Mouse (Mus musculus) midbrain, embryonic 15.5 days (tissue): ENCODE data around the gene Cebpe. TPM values are rescaled to one million over a fixed set of nuclear protein-coding genes. Genes with fewer than 3 reads are reported as not detected.
A peak's percentile ranks its signal among the peaks of the same experiment; 100 is the strongest.

Experiments
- ATAC-seq: fragments of 200-750 bp; cut with Nextera tagmentation; replicated peaks from 2 replicates; pipeline ENCODE4 v1.8.0; 2017; ENCODE audit warnings: moderate TSS enrichment
- H3K27ac ChIP-seq: fragments of 300-500 bp; sonication (generic); 2 replicates; pipeline ENCODE4 v1.5.1; 2015; ENCODE audit warnings: mild to moderate bottlenecking, inconsistent platforms
- H3K27me3 ChIP-seq: fragments of 300-500 bp; sonication (generic); replicated peaks from 2 replicates; pipeline ENCODE4 v1.6.1; 2015; ENCODE audit warnings: inconsistent platforms
- H3K36me3 ChIP-seq: fragments of 300-500 bp; sonication (generic); replicated peaks from 2 replicates; pipeline ENCODE4 v1.6.1; 2015; ENCODE audit warnings: inconsistent platforms
- H3K4me1 ChIP-seq: fragments of 300-500 bp; sonication (generic); 2 replicates; pipeline ENCODE4 v1.6.1; 2015; ENCODE audit warnings: inconsistent platforms
- H3K4me2 ChIP-seq: fragments of 300-500 bp; sonication (generic); 2 replicates; pipeline ENCODE4 v1.6.1; 2015; ENCODE audit warnings: inconsistent platforms, mild to moderate bottlenecking, moderate library complexity
- H3K4me3 ChIP-seq: fragments of 300-500 bp; sonication (generic); 2 replicates; pipeline ENCODE4 v1.5.1; 2015; ENCODE audit warnings: mild to moderate bottlenecking, inconsistent platforms
- H3K9ac ChIP-seq: fragments of 300-500 bp; sonication (generic); 2 replicates; pipeline ENCODE4 v1.6.1; 2015; ENCODE audit warnings: mild to moderate bottlenecking, inconsistent platforms
- H3K9me3 ChIP-seq: fragments of 300-500 bp; sonication (generic); 2 replicates; pipeline ENCODE4 v1.6.1; 2016; ENCODE audit warnings: inconsistent platforms
- WGBS: fragments of 180-500 bp; shearing (Covaris S2); methylation state at CpG from one replicate; pipeline ENCODE4 v1.1.7; 2015; ENCODE audit warnings: mixed read lengths; 5-methylcytosine and 5-hydroxymethylcytosine counted together
- polyA plus RNA-seq: library from polyadenylated mRNA; unstranded; fragments of >200 nt; fragmentation: Nextera tagmentation; extraction: Ambion mirVana; gene quantifications from 2 replicates; pipeline ENCODE4 v1.2.1, GENCODE M21; 2015

Gene Cebpe
- polyA plus RNA-seq, 1 experiment from 2014 or later, result 0.13 TPM

DNA sequence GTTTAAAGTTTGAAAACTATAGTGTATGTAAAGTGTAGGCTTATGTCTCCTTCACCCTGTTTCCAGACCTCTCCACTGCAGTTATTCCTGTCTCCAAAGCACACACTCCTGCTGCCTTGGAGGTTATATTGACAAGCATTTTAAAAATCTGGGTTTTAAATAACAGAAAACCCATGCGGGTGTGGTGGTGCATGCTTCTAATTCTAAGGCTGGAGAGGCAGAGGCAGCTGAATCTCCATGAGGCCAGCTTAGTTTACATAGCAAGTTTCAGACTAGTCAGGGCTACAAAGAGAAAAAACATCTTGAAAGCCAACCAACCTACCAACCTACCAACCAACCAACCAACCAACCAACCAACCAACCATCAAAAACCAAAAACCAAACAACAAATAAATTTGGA, 3.4 kb upstream of the Cebpe start:
- H3K27ac ChIP-seq, result no peak overlapping the region
- 70% methylated on average over 1 of the region's 1 CpGs for WGBS
- H3K36me3 ChIP-seq, result no peaks in the 10 kb centered on the region
- H3K9ac ChIP-seq, result no peak overlapping the region
- H3K4me2 ChIP-seq, result peak overlapping the region; percentile 77
- H3K4me1 ChIP-seq, result peaks cover 15% of the 10 kb centered on the region
- H3K4me3 ChIP-seq, result 0 out of 2 replicates have a peak overlapping the region, but pooled peaks have one; percentile 43
- no peak for ATAC-seq
- no peaks in the 10 kb centered on the region for H3K27me3 ChIP-seq
- no peaks in the 10 kb centered on the region for H3K9me3 ChIP-seq

DNA sequence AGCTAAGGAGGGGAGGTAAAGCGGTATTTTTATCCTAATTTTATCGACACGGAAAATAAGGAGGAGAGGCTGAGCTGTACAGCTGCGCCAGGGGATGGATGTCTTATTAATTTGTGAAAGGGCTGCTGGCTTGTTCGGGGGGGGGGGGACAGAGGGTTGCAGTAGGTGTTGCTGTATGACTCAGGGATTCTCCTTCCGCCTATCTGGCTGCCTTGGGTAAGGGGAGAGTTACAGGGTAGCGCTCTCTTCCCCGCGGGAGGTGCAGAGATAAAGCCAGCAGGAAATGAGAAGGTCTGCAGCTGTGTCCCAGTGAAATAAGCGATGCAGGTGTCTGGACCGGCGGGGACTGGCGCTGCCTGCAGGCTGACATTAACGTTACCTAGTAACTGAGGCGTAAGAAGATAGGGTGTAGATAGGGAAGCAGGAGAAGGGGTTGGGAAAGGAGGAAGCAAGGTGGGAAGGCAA, 2.7 kb upstream of the Cebpe start:
- Histone ChIP-seq H3K27ac (peak overlapping the region; percentile 71), H3K4me3 (peak overlapping the region; percentile 43), H3K9me3 (no peaks in the 10 kb centered on the region), H3K36me3 (no peaks in the 10 kb centered on the region), H3K4me2 (peak overlapping the region; percentile 77), H3K27me3 (no peaks in the 10 kb centered on the region), H3K9ac (peak overlapping the region; percentile 46), H3K4me1 (peaks cover 15% of the 10 kb centered on the region)
- ATAC-seq, result peak; percentile 82
- 1% methylated on average over 15 of the region's 15 CpGs for WGBS

DNA sequence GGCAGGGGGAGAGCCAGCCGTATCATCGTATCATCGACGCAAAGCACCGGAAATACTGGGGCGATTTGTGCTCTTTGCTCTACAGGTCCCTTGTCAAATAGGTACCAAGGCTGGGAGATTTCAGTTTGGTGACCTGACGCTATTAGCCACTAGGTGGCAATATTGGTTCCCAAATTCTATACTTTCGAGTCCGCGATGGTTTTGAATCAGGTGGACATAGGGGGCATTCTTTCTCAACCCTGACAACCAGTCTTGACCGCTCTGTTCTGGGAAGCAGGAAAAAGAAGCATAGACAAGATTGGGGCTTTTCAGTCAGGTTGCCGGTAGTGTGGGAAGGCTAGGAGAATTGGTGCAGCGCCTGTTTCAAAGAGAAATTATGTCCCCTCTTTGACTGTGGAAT, 2.1 kb upstream of the Cebpe start:
- Histone ChIP-seq H3K4me2 (peak overlapping the region; percentile 77), H3K4me1 (peaks cover 15% of the 10 kb centered on the region), H3K9me3 (no peaks in the 10 kb centered on the region), H3K36me3 (no peaks in the 10 kb centered on the region), H3K9ac (peak overlapping the region; percentile 46), H3K27ac (peak overlapping the region; percentile 71), H3K4me3 (peak overlapping the region; percentile 43), H3K27me3 (no peaks in the 10 kb centered on the region)
- ATAC-seq, result peak; percentile 85
- 2% methylated on average over 13 of the region's 13 CpGs for WGBS

DNA sequence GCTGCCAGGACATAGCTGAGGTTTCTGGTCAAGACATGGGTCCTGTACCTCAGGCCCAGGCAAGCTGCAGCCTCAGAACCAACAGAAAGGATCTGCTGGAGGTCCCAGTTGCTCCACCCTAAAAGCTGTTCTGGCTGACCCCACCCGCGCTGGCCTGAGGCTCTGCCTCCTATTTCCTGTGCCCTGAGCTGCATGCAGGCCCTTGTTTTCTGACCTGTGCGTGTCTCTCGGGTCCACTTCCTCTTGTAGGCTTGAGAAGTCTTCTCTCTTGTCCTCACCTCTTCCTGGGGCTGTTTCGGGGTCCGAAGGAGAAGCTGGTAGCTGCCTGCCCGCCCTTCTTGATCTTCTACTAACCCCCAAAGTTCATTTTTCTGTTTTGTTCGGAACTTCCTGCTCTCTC, 887 bp upstream of the Cebpe start:
- 76% methylated on average over 8 of the region's 8 CpGs for WGBS
- no peak overlapping the region for H3K9ac ChIP-seq
- no peak overlapping the region for H3K4me2 ChIP-seq
- H3K27me3 ChIP-seq, result no peaks in the 10 kb centered on the region
- ATAC-seq, result no peak
- H3K36me3 ChIP-seq, result no peaks in the 10 kb centered on the region
- H3K9me3 ChIP-seq, result no peaks in the 10 kb centered on the region
- no peak overlapping the region for H3K4me3 ChIP-seq
- peaks cover 15% of the 10 kb centered on the region for H3K4me1 ChIP-seq
- H3K27ac ChIP-seq, result no peak overlapping the region

DNA sequence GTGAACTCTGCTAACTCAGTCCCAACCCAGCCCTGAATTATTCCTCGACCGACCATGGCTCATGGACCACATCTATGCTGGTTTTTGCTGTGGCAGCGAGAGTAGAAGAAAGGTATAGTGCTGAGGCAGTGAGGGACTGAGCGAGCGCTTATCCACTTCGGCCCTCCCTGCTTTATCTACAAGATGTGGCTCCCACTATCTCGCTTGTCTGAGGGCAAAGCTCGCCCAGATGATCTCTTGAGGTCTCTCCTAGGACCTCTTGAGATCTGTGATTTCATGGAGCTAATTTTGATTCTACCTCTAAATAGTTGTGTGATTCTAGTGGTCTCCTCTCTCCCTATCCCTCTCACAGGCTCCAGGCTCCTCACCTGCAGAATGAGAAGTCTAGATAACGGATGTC, 2.9 kb downstream of the Cebpe start:
- no peak for ATAC-seq
- Histone ChIP-seq H3K4me3 (no peak overlapping the region), H3K27me3 (no peaks in the 10 kb centered on the region), H3K36me3 (no peaks in the 10 kb centered on the region), H3K9ac (no peak overlapping the region), H3K4me2 (no peak overlapping the region), H3K27ac (no peak overlapping the region), H3K4me1 (peaks cover 2% of the 10 kb centered on the region; the same call in 1 of the 2 replicates), H3K9me3 (no peaks in the 10 kb centered on the region)
- WGBS, result 84% methylated on average over 9 of the region's 9 CpGs

DNA sequence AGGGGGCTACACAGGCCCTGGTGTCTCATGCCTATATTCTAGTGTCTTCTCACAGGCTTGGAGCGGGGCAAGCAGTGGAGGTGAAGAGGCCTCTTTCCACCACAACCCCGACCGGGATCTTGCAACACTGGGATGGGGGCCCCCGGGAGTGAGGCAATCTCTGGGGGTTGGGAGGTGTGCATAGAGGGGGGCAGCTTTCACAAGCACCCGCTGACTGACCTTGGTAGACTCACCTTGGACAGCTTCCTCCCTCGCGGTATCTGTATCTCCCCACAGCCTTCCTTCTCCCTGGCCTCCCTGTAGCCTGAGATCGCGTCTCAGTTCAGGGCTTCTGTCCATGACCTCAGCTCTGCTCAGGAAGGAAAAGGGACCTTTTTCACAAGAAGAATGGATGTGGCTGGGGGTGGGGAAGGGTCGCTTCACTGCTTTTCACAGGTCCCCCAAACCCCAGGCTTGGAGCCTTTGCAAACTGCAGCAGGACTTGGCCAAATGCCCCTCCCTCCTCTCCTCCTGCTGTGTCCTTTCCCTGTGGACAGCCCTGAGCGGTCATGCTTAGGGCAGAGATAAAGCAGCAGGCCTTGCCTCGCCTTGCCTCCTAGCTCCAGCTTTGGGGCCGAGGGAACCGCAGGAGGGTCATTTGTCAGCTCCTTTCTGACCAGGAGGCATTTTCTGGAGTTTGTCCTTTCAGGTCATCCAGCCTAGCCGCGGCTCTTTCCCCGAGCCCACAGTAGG, 5.2 kb downstream of the Cebpe start:
- WGBS, result 49% methylated on average over 17 of the region's 17 CpGs
- Histone ChIP-seq H3K27me3 (no peaks in the 10 kb centered on the region), H3K4me3 (no peak overlapping the region), H3K9ac (no peak overlapping the region), H3K27ac (no peak overlapping the region), H3K9me3 (no peaks in the 10 kb centered on the region), H3K4me2 (no peak overlapping the region), H3K4me1 (no peaks in the 10 kb centered on the region), H3K36me3 (no peaks in the 10 kb centered on the region)
- ATAC-seq, result no peak

DNA sequence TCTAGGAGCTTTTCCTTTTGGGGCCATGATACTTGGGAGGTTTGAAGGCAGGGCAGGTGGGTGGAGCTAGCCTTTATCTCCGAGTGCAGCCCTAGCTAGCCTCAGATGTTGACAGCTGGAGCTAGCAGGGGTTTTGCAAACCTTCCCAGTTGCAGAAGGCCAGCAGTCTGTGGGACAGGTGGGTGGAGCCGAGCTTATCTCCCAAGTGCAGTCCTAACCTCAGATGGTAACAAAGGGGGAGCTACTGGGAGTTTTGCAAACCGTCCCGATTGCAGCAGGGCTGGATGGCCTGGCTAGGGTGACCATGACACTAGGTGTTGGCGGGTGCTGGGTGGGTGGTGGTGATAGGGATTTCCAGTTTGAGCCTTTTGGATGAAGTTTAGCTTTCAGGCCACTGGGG, 6.1 kb downstream of the Cebpe start:
- no peak overlapping the region for H3K4me3 ChIP-seq
- H3K27me3 ChIP-seq, result no peaks in the 10 kb centered on the region
- no peak overlapping the region for H3K27ac ChIP-seq
- H3K4me2 ChIP-seq, result no peak overlapping the region
- ATAC-seq, result no peak
- no peaks in the 10 kb centered on the region for H3K9me3 ChIP-seq
- no peaks in the 10 kb centered on the region for H3K4me1 ChIP-seq
- no peak overlapping the region for H3K9ac ChIP-seq
- no peaks in the 10 kb centered on the region for H3K36me3 ChIP-seq
- WGBS, result 59% methylated on average over 5 of the region's 5 CpGs

DNA sequence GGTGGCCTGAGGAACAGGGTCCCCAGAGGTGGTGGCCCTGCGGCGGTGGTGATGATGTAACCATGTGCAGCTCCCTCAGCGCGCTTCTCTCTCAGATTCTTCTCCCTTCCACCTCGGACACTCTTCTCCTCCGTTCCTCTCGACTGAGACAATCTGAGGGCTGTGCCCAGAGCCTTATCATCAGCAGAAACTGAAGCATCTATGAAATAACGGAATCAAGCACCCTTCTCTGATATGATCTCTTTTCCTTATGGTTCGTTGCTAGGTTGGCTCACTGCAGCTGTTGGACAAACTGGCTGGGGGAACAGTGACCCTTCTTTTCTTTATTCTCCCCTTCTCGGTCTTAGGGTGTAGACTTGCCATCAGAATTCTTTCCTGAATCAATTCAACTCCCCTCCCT, 8.8 kb downstream of the Cebpe start:
- H3K4me2 ChIP-seq, result no peak overlapping the region
- H3K9me3 ChIP-seq, result no peaks in the 10 kb centered on the region
- ATAC-seq, result no peak
- no peaks in the 10 kb centered on the region for H3K27me3 ChIP-seq
- no peak overlapping the region for H3K27ac ChIP-seq
- 66% methylated on average over 10 of the region's 10 CpGs for WGBS
- H3K36me3 ChIP-seq, result no peaks in the 10 kb centered on the region
- H3K4me1 ChIP-seq, result no peaks in the 10 kb centered on the region
- H3K4me3 ChIP-seq, result no peak overlapping the region
- no peak overlapping the region for H3K9ac ChIP-seq

DNA sequence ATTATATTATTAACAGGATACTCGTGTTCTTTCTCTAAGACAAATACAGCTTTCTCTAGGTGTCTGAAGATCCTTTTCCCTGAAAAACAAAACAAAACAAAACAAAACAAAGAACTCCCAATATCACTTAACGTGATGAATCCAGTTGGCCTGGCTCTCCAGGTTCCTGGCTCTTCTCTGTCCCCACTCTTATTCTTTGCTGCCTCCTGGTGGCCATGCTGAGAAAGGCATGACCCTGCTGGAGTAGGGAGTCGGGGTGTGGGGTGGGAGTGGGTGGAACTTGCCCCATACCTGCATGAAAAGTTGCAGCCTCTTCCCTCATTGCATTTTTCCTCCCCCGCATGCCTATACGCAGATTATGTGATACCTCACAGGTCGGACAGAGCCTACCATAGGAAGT, 10.7 kb downstream of the Cebpe start:
- Histone ChIP-seq H3K36me3 (no peaks in the 10 kb centered on the region), H3K27ac (no peak overlapping the region), H3K4me1 (no peaks in the 10 kb centered on the region), H3K27me3 (no peaks in the 10 kb centered on the region), H3K9ac (no peak overlapping the region), H3K4me3 (no peak overlapping the region), H3K9me3 (no peaks in the 10 kb centered on the region), H3K4me2 (no peak overlapping the region)
- peak; percentile 72; the same call in 1 of the 2 replicates for ATAC-seq
- 13% methylated on average over 6 of the region's 6 CpGs for WGBS

DNA sequence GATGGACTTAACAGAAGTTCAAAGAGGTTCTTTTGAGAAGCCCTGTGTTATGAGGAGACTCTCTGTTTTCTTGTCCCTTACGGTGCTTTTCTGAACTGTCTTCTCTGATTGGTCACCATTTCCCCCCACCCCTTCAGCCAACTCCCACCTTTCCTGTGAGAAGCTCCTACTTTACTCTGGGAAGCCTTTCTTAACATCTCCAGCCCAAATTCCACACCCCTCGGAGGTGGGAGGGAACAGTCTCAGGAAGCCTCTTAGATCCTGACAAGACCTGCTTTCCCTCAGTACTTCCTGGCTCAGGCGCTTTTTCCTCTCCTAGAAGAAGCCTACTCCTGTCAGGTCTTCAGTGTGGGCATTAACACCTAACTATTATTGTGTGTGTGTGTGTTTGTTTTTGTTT, 12.4 kb downstream of the Cebpe start:
- H3K9ac ChIP-seq, result no peak overlapping the region
- H3K9me3 ChIP-seq, result no peaks in the 10 kb centered on the region
- no peak overlapping the region for H3K4me2 ChIP-seq
- H3K36me3 ChIP-seq, result no peaks in the 10 kb centered on the region
- 64% methylated on average over 3 of the region's 3 CpGs for WGBS
- ATAC-seq, result no peak
- no peak overlapping the region for H3K4me3 ChIP-seq
- no peaks in the 10 kb centered on the region for H3K4me1 ChIP-seq
- H3K27me3 ChIP-seq, result no peaks in the 10 kb centered on the region
- no peak overlapping the region for H3K27ac ChIP-seq

DNA sequence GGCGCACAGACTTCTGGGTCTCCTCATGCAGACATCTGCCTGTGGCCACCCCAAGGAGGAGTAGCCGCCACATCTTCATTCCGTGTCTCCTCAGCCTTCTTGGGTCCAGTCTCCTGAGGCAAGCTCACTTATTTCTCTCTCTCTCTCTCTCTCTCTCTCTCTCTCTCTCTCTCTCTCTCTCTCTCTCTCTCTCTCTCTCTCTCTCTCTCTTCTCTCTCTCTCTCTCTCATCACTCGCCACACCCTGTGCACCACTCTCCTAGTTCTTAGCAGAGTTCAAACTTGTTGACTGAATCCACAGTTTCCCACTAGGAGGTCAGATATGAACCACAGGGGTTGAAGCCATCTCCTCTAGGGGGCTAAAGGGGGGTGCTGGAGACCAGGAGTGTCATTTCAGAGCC, 13.2 kb downstream of the Cebpe start, which contains the start of gene Gm29776:
Gene Gm29776 (minus strand): TSS at position 101 of the 400 bp plus-strand sequence.
- Histone ChIP-seq H3K9ac (no peak within 1 kb of the TSS), H3K36me3 (no peaks in the 10 kb centered on the region), H3K4me1 (no peaks in the 10 kb centered on the region), H3K27ac (no peak within 1 kb of the TSS), H3K4me2 (no peak within 1 kb of the TSS), H3K9me3 (no peaks in the 10 kb centered on the region), H3K4me3 (no peak within 1 kb of the TSS), H3K27me3 (no peaks in the 10 kb centered on the region)
- WGBS, result 71% methylated on average over 4 of the region's 4 CpGs
- ATAC-seq, result no peak

DNA sequence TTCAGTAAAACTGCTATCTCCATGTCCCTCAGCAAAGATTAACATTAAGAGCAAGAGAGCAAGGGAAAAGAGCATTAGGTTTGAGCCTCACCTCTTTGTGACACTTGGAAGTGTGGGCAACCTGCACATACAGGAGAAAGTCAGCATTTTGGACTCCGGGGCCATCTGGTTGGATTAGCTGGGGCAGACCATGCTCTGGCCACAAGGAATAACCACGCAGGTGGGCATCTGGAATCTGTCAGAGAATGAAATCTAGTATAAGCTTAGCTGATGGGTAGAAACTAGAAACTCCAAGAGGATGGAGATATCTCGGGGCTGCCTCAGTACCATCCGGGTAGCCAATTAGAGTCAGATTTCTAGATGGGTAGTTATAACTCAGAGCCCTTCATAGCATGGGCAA, 15.2 kb downstream of the Cebpe start:
- WGBS, result 90% methylated on average over 4 of the region's 4 CpGs
- Histone ChIP-seq H3K9me3 (no peaks in the 10 kb centered on the region), H3K4me3 (no peak overlapping the region), H3K4me2 (no peak overlapping the region), H3K4me1 (no peaks in the 10 kb centered on the region), H3K27me3 (no peaks in the 10 kb centered on the region), H3K36me3 (peaks cover 7% of the 10 kb centered on the region), H3K9ac (no peak overlapping the region), H3K27ac (no peak overlapping the region)
- ATAC-seq, result no peak

DNA sequence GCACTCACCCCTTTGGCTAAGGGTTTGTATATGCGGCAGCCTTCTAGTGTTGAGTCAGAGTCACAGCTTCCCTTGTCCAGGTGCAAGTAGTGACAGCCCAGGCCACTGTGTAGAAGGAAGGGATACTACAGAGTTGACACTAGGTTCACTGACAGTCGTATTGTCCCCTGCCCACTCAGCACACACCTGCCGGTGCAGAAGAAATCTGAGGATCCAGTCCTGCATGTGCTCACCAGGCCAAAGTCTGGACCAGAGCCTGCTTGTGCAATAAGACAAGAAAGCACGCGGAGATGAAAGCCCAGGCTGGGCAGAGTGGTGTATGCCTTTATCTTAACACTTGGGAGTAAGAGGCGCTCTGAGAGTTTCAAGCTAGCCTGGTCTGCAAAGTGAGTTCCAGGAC, 16.9 kb downstream of the Cebpe start:
- H3K27ac ChIP-seq, result no peak overlapping the region
- no peaks in the 10 kb centered on the region for H3K9me3 ChIP-seq
- H3K4me3 ChIP-seq, result no peak overlapping the region
- no peaks in the 10 kb centered on the region for H3K4me1 ChIP-seq
- no peaks in the 10 kb centered on the region for H3K27me3 ChIP-seq
- H3K36me3 ChIP-seq, result peaks cover 10% of the 10 kb centered on the region
- WGBS, result 83% methylated on average over 6 of the region's 6 CpGs
- no peak for ATAC-seq
- no peak overlapping the region for H3K9ac ChIP-seq
- H3K4me2 ChIP-seq, result no peak overlapping the region
